Mouse (Mus musculus) liver, embryonic 14.5 days (tissue): ENCODE data around the gene Tifa.

Experiments
- CTCF ChIP-seq: IDR thresholded peaks from 2 replicates; pipeline ENCODE4 v1.5.1; 2016; ENCODE audit warnings: antibody characterized with exemption, low read depth, control low read depth
- EP300 ChIP-seq: IDR thresholded peaks from 2 replicates; pipeline ENCODE4 v1.6.1; 2016; ENCODE audit warnings: antibody characterized with exemption, low read depth

DNA sequence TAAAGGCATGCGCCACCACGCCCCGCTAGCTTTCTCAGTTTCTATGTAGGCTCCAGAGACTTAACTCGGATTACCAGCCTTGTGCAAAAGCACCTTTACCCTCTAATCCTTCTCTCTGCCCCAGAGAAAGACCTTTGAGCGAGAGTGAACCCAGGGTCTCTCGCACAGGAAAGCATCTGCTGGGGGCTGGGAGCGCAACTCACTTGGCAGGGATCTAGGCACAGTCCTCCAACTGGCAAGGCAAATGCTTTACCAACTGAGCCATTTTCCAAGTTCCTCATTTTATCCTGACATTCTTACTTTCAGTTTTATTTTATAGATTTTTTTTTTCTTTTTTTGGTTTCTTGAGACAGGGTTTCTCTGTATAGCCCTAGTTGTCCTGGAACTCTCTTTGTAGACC is 3.4 kb downstream of the Tifa start:
- TF ChIP-seq CTCF: no peak
- no peak for TF ChIP-seq EP300
